Mouse (Mus musculus) spleen, adult 2 months (tissue): Measurements from ENCODE around the gene Trim8.
A peak's percentile ranks its signal among the peaks of the same experiment; 100 is the strongest.

Experiments used
- CTCF ChIP-seq: fragments of 200-500 bp; IDR thresholded peaks from 2 replicates; pipeline ENCODE4 v1.5.1; 2011; ENCODE audit warnings: mild to moderate bottlenecking, inconsistent platforms; ENCODE audit not compliant: insufficient read depth, insufficient read length, insufficient replicate concordance; ENCODE audit errors: extremely low read depth
- POLR2A ChIP-seq: fragments of 200-500 bp; IDR thresholded peaks from 2 replicates; pipeline ENCODE4 v1.6.1; 2011; ENCODE audit warnings: low read depth, low read length, inconsistent platforms

GRCm38 (mm10) chr19:46502069-46502455, 560 bp downstream of the Trim8 start:
- TF ChIP-seq CTCF (no peak), POLR2A (peak; percentile 9; the same call in 1 of the 2 replicates)
